Mouse (Mus musculus): ENCODE results near the gene Ptafr. TPM values are rescaled to one million over a fixed set of nuclear protein-coding genes. Genes with fewer than 3 reads are reported as not detected.
A peak's percentile ranks its signal among the peaks of the same experiment; 100 is the strongest.
"Not testable (repeated sequence)": the region's sequence is repeated elsewhere in the genome, so short reads cannot be mapped to it uniquely, and the experiment has no call there.

The Ptafr gene
- total RNA-seq, 1 experiment from 2014 or later: 0.97 TPM

DNA sequence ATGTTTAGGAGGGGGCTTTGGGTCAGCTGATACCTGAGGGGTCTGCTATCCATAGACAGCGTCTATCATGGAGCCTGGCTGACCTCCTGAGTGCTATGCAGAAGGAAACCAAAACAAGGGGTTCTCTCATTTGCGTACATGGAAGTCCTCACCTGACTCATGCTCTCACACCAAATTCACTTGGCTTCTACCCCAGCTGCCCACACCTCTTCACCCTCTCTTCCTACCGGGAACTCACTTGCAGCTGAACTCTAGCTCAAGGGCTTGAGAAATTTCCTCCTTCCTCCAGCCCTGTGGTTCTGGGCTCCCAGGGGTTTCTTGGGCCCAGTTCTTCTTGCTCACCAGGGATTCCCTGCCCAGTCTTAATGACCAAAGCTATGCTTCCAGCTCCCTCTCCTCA lies 606 bp upstream of the Ptafr start:
- no peak for DNase-seq

DNA sequence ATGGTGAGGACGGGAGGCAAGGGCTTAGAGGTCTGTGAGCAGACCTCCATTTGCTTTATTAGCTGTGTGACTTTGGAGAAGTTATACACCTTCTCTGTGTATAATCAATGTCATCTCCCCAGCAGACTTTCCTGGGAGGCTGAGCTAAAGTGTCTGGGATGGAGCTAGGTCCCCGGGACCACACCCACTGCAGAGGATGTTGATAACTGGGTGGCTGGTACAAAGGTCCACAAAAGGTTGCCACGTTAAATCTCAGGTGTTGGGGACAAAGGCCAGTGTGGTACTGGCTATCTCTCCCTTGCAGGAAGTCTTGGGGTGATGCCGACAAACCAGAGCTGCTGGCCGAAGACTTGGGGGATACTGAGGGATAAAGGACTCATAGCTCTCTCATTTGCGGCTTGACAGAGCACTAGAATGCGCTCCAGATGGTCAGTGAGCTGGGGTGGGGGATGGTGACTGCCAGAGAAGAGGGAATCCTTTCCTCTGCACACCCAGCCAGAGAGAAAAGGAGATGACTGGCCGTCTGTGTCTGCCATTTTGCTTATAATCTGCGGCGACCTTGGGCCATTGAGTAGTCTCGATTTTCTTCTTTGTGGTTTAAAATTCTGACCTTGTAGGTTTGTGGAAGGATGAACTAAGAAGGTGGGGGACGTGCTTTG lies 1.4 kb downstream of the Ptafr start:
- DNase-seq: no peak

DNA sequence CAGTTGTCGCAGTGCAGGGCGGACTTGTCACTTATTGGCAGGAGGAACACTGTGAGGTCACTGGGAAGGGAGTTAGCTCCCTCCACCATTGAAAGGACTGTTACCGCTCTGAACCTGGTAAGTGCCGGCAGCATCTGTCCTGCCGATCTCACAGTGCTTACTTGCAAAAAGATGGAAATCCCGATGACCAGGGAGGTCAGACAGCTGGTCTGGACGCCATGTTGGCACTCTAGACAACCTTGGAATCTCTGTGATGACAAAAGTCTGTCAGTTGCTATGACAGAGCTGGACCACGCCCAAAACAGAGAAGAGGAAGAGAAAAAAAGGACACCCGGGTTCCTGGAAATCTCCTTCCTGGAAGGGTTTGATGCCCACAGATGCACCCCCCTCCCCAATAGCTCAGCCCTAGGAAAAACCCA lies 3.5 kb downstream of the Ptafr start:
- peak; percentile 30 for DNase-seq

DNA sequence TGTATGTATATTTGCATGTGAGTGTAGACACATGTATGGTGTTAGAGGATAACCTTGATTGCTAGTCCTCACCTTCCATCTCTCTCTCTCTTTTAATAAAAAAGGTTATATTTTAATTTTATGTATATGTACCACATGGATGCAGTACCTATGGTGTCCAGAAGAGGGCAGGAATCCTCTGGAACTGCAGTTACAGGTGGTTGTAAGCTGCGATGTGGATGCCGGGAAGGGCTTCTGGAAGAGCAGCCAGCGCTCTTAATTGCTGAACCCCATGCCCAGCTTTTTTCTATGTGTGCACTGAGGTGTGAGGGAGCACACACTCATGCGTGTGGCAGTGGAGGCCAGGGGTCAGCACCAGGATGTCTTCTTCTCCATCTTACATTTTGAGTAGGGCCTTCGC lies 5.2 kb downstream of the Ptafr start:
- DNase-seq: no peak

DNA sequence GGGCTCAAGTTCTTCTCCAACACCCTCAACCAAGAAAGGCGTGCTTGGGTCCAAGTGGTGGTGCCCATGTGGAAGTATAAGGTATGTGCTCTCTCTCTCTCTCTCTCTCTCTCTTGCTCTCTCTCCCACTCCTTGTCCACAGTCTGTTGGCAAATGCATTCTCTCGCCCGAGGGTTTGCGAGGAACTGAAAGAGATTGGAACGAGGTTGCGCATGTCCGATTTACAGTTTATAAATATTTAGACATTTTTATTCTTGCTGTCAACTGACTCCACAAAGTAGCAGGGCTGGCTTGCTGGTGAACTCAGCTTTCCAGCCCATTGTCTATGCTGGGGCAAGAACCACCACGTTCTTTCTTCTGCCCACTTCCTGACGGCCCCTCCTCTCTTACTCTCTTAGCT lies 7.3 kb downstream of the Ptafr start:
- no peak for DNase-seq

DNA sequence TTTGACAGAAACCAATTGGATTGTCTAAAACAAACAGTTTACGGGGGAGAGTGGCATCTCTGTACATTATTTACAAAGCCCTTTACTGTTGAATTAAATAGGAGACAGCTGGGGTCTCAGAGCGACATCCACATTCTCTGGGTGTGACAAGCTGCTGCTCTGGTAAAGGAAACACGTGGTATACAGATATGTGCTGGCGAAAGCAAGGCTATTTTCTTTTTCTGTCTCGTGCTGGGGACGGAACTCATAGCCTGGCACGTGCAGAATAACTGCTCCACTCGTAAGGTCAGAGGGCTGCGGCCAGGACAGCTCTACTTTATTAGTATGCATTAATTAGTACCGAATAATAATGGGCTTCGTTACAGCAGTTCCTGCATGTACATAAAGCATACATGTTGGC lies 9.5 kb downstream of the Ptafr start:
- no peak for DNase-seq

DNA sequence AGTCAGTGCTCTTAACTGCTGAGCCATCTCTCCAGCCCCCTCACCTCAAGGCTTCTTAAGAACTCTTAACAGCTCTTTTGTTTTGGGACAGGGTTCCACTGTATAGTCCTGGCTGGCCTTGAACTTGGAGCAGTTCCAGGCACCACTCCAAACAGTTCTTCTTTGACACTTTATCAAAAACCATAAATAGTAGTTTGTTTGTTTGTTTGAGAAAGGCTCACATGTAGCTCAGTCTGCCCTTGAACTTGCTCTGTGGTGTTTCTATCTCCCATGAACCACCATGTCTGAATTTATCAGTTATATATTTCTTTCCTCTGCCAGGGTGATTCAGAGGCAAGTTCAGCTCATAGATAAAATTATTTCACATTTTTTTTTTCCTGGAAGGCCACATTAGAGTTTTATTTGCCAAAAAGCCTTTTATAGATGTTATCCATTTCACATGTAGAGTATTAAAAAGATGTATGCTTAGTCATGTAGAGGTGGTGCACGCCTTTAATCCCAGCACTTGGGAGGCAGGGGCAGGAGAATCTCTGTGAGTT lies 11.0 kb downstream of the Ptafr start:
- DNase-seq: no peak

DNA sequence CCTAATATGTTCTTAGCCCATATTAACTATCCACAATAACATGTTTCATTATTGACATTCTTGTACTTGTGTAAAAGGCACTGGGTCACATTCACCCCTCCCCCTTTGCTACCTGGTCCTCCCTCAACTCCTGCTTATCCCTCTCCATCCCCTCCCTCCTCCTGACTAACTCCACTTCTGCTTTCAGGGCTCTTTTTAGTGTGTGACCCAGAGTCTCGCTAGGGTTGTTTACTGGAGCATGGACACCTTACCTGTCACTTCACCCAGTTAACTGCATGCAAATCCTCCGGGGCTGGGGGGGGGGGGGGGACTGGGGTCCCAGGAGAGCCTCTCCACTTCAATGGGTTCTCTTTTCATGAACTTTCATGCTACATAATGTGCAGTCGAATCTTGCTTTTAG lies 19.9 kb downstream of the Ptafr start:
- DNase-seq: no peak

DNA sequence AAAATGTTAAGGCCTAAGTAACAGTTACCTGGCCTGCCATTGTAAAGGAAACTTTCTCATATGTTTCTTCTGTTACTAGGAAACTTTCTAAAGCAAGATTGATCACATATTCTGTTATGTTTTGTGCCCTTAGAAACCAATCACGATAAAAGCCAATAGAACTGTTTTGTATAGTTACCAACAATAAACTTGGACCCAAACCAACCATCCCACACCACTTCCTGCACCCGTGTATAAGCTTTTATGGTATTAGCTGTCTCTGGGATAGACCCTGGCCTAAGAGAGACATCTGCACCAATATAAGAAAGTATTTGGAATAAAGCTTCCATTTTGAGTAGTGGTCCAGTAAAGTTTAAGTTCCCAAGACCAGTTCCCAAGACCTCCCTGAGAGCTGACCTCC lies 21.1 kb downstream of the Ptafr start:
- DNase-seq: no peak

DNA sequence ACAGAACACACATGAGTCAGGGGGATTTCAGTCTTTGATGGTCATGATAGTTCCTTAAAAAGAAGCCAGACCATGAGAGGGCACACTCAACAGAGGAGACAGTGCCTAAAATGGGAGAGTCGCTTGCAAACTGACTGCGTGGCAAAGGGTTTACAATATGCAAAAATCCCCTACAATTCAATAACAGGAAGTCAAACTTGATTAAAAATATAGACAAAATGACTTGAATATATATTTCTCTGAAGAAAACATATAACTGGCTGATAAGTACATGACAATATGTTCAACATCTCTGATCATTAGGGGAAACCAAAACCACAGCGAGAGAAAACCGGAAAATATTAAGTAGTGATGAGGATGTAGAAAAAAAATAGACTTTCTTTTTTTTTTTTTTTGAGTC lies 22.4 kb downstream of the Ptafr start:
- DNase-seq: no peak

DNA sequence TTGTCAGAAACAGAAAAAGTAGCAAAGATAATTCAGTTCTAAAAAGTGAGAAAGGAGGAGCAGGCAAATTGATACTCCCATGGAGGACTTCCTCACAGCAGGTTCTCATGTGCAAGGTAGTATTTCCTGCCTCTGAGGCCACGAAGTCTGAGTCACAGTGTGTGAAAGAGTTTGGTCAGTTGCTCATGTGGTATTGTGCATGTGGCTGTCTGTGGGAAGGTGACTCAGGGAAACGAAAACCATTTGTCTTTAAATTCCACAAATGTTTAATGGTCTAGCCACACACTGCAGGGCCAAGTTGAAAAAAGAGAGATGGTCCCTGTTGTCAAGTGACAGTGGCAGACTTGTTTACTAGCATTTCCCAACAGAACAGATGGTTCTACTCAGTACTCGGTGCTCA lies 24.6 kb downstream of the Ptafr start:
- DNase-seq: no peak

DNA sequence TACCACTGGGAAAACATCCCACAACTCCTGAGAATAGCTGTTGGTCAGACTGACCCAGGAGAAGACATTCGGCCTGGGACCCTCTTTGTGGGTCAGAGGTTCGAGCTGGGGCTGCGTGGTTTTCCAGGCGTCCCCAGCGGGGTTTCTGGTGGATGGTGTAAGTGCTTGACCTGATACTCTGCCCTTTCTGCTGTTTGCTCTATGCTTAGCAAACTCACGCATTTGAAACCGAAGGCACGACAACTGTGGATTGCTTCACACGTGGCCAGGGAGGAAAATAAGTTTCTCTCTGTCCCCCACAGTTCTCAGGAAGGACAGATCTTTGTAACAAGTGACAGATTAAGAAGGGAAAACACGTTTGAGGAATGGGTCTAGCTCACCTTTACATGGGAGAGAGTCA lies 26.8 kb downstream of the Ptafr start:
- no peak for DNase-seq

DNA sequence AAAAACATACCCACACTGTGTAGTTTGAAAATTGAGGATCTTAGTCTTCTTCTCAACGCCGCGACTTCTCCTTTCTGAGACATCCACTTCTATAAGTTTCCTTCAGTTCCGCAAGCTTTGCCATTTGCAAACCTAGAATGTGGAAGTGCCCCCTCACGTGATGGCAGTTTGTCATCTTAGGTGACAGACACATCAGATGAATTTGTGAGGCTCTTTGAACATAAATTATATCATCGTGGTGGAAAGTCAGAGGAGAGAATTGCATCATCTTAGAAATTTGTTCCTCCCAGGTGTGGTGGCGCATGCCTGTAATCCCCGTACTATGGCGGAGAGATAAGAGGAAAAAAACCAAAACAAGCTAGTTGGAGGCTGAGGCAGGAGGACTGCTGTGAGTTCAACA lies 29.1 kb downstream of the Ptafr start:
- no peak for DNase-seq

DNA sequence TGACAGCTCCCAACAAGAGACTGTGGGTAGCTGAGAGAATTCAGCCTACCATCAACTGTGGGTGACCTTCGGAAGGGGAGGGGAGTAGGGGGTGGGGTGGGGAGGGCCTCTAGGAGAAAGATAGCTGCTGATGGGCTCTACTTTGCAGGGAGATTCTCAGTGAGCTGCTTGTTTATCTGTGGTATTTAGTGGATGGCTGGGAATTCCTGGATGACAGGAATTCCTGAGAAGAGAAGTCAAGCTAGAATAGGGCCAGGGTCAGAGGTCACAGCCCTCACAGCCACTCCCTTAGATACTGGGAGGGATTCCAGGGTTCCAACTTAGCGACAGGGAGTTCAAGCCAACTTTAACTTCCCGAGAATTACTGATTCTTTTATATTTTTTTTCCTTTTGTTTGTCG lies 30.3 kb downstream of the Ptafr start:
- DNase-seq: no peak

DNA sequence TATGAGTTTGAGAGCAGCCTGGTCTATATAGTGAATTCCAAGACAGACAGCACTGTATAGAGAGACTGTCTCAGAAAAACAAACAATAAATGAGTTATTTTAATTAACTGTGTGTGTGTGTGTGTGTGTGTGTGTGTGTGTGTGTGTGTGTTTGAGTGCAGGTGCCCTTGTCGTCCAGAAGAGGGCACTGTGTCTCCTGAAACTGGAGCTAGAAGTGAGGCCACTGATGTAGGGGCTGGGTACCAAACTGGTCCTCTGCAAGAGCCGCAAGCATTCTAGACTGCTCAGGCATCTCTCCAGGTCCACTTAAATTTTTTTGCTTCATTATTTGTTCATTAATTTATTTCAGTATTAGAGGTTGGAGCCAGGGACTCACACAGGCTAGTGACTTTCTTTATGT lies 35.0 kb downstream of the Ptafr start:
- DNase-seq: no peak

DNA sequence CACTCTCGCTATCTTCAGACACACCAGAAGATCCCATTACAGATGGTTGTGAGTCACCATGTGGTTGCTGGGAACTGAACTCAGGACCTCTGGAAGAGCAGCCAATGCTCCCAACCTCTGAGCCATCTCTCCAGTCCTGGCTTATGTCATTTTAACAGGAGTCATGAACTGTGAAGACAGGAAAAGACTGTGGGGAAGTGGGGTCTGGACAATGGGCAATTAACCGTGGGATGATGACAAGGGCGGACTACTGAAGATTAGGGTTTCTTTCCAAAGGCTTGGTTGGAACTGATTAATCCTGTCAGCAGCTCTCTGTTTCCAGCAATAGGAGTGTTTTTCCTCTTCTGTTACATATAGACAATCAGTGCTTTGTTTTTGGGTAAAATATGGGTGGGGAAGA lies 35.9 kb downstream of the Ptafr start:
- DNase-seq: no peak

DNA sequence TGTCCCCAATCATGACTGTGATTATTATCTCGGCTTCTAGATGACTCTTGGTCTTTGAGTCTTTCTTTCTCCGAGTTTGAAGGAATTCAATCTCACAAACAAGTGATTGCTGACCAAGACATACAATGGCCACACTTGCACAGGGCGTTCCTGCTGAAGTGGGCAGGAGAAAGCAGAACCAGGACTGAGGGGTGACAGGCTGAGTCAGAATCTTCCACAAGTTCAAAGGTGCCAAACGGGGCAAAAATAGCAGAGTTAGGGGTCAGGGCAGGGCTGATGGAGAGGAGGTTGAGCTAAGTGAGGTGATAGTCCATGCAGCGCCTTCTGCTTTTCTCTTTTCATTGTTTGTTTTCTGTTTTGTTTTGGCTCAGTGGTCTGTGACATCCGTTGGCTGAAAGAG lies 36.6 kb downstream of the Ptafr start:
- no peak for DNase-seq

DNA sequence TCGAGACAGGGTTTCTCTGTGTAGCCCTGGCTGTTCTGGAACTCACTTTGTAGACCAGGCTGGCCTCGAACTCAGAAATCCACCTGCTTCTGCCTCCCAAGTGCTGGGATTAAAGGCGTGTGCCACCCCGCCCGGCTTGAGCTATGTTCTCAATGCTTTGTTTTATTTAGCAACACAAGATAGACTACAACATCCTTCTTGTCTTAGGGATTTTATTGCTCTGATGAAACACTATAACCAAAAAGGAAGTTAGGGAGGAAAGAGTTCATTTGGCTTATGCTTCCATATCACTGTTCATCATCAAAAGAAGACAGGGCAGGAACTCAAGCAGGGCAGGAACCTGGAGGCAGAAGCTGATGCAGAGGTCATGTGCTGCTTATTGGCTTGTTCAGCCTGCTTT lies 37.4 kb downstream of the Ptafr start:
- not testable (repeated sequence) for DNase-seq

DNA sequence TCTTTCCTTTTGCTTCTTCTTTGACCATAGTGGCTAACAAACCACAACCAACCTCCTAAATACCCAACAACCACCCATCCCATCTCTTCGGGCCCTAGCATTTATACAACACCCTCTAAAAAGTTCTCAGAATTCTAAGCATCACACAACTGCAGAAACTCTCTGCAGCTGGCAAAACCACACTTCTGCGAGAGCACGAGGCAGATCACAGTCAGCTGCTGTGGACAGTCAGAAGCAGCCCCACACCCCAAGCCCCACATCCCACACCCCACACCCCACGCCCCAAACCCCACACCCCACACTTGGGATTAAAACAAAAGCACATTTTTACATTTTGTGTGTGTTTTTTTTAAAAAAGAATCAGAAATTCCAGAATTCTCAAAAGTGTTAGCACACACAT lies 39.6 kb downstream of the Ptafr start:
- DNase-seq: no peak

DNA sequence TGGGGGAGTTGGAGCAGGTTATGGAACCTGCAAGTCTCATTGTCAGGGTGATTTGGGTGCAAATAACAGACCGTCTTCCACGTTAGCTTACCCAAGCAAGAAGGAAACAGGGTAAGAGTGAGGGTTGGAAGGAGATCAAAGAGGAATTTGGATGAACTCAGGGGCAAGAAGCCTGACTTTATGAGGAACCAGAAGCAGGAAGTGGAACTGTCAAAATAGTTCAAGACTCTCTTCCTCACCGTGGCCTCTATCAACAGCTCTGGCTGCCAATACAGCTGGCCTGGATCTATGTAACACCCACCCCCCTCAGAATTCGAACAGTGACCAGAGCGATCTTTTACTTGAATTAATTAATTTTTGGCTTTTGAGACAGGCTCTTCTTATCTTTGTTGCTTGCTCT lies 41.9 kb downstream of the Ptafr start:
- no peak for DNase-seq

DNA sequence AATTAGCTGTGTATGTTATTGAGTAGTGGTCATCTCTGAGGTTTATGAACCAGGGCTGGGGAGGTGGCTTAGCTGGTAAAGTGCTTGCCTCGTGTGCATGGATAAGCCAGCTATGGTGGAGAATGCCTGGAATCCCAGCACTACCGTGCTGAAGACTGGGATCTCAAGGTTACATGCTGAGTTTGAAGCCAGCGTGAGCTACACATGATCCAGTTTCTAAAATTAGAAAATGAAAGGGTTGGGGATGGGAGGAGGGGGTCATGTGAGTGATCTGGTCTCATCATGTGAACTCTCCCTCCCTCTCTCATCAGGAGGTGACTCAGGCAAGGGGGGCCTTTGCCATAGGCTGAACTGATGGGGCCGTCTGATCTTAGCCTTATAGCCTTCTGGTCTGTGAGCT lies 44.3 kb downstream of the Ptafr start:
- DNase-seq: no peak

DNA sequence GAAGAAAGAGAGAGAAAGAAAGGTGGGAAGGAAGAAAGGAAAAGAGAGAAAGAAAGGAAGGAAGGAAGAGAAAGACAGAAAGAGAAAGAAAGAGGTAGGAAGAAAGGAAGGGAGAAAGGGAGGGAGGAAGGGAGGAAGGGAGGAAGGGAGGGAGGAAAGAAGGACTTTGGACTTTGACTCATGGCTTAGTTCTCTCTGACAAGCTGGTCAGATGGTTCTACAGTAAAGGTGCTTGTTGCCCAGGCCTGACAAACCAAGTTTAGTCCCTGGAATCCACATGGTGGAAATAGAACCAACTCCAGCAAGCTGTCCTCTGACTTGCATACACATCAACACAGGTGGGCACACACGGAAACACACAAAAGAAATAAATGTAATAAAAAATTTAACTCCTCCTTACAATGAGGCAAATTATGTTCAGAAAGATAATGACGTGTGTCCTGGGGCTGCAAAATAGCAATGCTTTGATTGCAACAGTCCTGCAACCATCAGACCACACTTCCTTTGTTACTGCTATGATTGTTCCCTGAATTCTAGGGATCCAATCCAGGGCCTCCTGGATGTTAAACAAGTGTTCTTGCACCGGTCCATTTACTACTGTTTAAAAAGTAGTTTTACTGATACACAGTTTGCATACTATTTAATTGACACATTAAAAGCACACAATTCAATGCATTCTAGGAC lies 46.6 kb downstream of the Ptafr start:
- no peak for DNase-seq

DNA sequence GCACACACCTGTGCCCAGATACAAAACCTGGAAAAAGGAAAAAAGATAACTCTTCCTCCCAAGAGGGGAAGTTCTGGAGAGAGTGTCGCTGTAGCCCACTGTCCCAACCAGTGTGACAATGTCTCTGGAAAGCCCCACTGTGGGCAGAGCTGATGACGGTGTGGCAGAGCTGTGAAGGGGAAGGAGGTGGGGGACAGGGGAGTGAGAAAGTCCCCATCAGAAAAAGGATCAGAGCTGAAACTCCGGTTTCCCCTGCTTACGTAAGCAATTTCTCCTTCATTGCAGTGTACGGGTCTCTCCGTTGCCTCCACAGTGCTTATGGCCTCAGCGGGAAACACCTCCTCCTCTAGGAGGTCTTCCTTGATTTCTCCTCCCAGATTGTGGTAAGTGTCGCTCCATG lies 47.5 kb downstream of the Ptafr start:
- DNase-seq: no peak

DNA sequence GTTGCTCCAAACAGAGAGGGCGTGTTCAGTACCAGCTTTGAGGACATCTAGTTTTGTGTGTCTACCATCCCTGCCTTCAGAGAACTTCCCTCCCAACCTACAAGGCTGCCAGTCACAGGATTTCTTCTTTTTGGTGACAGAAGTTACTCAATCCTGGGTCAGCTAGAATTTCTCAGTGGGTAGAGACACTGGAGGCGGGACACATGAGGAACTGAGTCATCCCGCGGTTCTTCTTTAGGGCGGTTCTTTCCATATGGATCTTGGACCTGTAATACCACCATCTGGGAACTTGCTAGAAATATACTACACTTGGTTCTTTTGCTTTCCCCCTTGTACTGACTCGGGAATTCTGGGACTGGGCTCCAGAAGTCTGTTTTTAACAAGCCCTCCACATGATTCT lies 54.0 kb downstream of the Ptafr start:
- no peak for DNase-seq

All from adrenal gland, postnatal 25 days (tissue).